Mouse (Mus musculus): ENCODE results near the gene Onecut3.

Gene Onecut3

GRCm38 (mm10) chr10:80494732-80495131, at the start of gene Onecut3:
Onecut3 (plus strand) TSS chr10:80494835.
- DNase-seq = peak; percentile 45 to 75

DNA sequence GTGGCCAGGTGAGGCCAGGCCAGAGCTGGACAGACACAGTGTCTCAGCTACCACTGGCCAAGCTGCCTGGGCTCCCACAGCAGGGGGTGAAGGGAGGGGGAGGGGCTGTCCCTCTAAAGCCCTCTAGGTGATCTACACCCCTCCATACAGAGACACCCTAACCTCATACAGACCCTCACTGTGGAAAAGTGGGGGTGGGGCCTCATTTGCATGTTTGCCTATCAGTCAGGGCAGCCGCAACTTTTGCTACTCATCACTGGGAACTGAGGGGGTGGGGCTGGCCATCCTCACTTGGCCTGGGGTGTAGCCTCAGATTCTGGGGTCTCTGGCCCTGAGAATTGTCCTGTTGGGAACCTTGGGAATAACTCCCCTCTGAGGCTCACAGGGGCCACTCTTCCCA, 49.6 kb upstream of the Onecut3 start:
- DNase-seq = no peak

GRCm38 (mm10) chr10:80445898-80446601, 48.6 kb upstream of the Onecut3 start:
- peak; percentile 84 to 92 for DNase-seq

DNA sequence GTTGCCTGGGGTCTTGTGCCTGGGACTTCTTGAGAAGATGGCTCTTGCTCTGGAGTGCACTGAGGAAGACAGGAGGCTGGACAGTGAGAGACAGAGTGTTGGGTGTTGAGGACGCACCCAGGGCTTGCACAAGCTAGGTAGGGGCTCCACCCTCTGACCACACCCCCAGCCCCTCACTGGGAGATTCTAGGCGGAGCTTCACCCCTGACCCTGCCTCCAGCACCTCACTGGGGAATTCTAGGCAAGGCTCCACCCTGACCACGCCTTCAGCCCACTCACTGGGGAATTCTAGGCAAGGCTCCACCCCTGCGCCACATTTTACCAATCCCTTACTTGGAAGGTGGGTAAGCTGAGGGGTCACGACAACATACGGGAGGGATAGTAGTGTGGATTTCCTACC, 44.0 kb upstream of the Onecut3 start:
- DNase-seq = no peak

DNA sequence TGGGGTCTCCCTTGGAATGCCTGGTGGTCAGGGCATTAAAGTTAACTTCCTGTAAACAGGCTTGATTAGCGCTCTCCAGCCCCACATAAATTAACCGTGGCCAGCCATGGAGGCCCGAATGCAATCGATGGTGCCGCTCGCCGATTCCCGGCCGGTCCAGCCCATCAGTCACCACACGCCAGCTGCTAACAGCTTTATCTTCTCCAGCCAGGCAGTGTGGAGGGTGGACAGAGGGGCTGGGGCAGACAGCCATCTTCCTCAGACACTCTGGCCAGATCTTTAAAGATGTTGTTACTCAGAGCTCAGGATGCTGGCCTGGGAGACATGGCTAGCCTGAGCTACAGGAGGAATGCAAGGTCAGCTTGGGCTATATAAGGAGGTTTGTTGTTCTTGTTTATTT, 41.0 kb upstream of the Onecut3 start:
- no peak for DNase-seq

GRCm38 (mm10) chr10:80454781-80455180, 39.9 kb upstream of the Onecut3 start:
- no peak for DNase-seq

DNA sequence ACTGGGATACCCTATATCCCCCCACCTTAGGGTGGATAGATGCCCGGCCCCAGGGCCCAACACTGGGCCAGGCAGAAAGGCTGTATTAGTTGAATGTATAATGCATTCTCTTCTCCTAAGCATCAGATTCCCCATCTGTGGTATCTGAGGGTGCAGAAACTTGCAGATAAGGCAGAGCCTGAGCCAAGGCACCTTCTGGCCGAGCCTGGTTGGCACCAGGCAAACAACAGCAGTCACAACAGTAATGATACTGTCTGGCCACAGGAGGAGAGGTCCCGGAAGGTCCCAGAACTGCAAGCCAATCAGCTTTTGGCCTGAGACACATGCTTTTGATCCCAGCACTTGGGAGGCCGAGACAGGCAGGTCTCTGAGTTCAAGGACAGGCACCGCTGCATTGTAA, 38.9 kb upstream of the Onecut3 start:
- no peak for DNase-seq

- DNase-seq = peak in 1 of 2 experiments; percentile 44
These were observed 35.4 kb upstream of the Onecut3 start for GRCm38 (mm10) chr10:80459236-80459635.

- DNase-seq = no peak
These were observed 35.0 kb upstream of the Onecut3 start for GRCm38 (mm10) chr10:80459671-80460070.

DNA sequence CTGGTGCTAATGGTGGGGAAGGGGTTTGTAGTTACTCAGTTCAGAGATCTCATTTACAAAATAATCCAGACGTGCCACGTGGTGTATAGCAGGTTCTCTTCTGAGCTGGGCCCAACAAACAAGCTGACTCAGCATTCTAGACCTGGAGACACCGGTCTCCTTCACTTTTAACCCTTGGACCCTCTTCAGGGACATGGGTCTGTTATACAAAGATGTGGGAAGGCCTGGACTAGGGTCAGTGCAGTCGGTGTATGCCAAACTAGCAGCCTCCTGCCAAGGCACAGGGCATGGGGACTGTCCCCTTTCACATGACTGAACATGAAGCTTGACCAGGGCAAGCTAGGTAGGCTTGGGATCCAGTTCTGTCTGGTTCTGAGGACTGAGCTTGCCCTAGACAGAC, 34.3 kb upstream of the Onecut3 start:
- peak; percentile 75 to 90 for DNase-seq

- DNase-seq = no peak
These were observed 33.3 kb upstream of the Onecut3 start for GRCm38 (mm10) chr10:80461346-80461745.

- DNase-seq = peak; percentile 43 to 60
These were observed 30.1 kb upstream of the Onecut3 start for GRCm38 (mm10) chr10:80464381-80465035.

- DNase-seq = peak; percentile 50 to 64
These were observed 29.6 kb upstream of the Onecut3 start for GRCm38 (mm10) chr10:80465066-80465465.

GRCm38 (mm10) chr10:80475290-80475959, 19.2 kb upstream of the Onecut3 start:
- DNase-seq = peak; percentile 86 to 94

DNA sequence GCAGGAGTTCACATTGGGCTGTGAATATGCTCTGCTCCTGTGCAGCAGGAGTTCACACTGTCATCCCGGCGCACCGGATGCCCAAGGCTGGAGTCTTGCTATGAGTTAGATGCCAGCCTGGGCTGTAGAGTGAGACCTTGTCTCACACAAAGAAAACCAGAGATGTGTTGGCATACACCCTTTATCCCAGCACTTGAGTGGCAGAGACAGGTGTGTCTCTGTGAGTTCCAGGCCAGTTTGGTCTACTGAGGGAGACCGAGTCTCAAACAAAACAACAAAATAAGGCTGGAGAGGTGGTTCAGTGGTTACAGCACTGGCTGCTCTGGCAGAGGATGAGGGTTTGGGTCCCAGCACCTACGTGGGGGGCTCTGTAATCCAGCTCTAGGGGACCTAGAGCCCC, 16.1 kb upstream of the Onecut3 start:
- DNase-seq = no peak

GRCm38 (mm10) chr10:80481002-80481401, 13.6 kb upstream of the Onecut3 start:
- no peak for DNase-seq

- peak in 1 of 2 experiments; percentile 54 for DNase-seq
These were observed 7.7 kb upstream of the Onecut3 start for GRCm38 (mm10) chr10:80486862-80487379.

DNA sequence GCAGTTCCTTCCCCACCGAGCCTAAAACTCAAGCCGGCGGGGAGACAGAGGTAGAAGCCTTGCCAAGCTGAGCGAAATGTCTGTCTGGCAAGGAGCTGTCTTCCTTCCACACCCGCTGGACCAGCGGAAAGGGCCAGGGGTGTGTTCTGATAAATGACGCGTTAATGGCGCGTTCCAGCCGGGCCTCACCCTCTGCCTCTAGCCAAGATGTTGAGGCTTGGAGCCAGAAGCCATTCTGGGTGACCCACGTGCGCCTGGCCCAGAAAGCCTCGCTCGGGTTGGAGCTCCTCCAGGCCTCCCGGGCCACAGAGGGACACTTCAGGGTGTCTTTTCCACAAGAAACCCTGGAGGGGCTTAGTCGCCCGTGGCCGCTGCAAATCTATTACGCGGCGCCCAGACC, 4.6 kb upstream of the Onecut3 start:
- peak; percentile 68 to 76 for DNase-seq

DNA sequence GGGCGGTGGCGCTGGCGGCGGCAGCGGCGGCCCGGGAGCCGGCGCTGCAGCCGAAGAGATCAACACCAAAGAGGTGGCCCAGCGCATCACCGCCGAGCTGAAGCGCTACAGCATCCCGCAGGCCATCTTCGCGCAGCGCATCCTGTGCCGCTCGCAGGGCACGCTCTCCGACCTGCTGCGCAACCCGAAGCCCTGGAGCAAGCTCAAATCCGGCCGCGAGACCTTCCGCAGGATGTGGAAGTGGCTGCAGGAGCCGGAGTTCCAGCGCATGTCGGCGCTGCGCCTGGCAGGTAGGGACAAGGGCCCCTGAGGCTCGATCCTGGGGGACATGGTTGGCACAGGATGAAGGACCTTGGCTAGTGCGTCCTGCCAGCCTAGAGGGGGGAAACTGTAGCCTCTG, 1.3 kb downstream of the Onecut3 start:
- peak in 1 of 2 experiments; percentile 27 for DNase-seq

DNA sequence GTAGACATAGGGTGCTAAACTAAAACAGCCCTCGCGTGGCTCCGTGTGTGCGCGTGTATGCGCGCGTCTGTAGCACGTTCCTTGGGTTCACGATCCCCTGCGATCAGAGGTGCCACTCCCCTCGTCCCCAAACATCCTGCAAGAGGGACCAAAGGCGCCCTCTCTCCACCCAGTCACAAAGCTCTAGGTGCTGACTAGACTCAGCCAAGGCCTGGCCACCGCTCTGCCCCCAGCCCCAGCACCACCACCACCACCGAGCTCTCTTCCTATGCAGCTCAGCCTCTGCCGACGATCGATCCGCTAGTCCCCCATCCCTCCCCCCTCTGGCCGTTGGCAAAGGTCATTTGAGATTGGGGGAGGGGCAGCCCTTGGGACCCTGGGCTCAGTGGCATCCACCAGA, 1.8 kb downstream of the Onecut3 start:
- no peak for DNase-seq

GRCm38 (mm10) chr10:80502291-80502690, 7.7 kb downstream of the Onecut3 start:
- no peak for DNase-seq

GRCm38 (mm10) chr10:80502819-80503314, 8.2 kb downstream of the Onecut3 start:
- no peak for DNase-seq

GRCm38 (mm10) chr10:80503599-80504220, 9.1 kb downstream of the Onecut3 start:
- peak in 1 of 2 experiments; percentile 19 for DNase-seq
